Mouse (Mus musculus): ENCODE data around the gene Jmjd8. TPM values are rescaled to one million over a fixed set of nuclear protein-coding genes. Genes with fewer than 3 reads are reported as not detected.

Gene Jmjd8
- polyA plus RNA-seq, 1 experiment from 2014 or later = 60.6 TPM

GRCm38 (mm10) chr17:25843636-25844395, 15.1 kb downstream of the Jmjd8 start:
- Histone ChIP-seq H3K4me3 (peak overlapping the region; percentile 86), H3K9ac (peak overlapping the region; percentile 86), H3K4me2 (peak overlapping the region; percentile 95), H3K36me3 (peaks cover 68% of the 10 kb centered on the region), H3K27me3 (no peaks in the 10 kb centered on the region), H3K9me3 (no peaks in the 10 kb centered on the region), H3K4me1 (replicated peaks) (peaks cover 23% of the 10 kb centered on the region), H3K27ac (replicated peaks) (peak overlapping the region; percentile 69)
- ATAC-seq (ENCODE audit: low read depth) = peak; percentile 38
- 3% methylated on average over 38 of the region's 38 CpGs for WGBS

- peak within 1 kb of the TSS; percentile 95 for H3K4me2 ChIP-seq
- H3K27me3 ChIP-seq = no peaks in the 10 kb centered on the region
- ATAC-seq (ENCODE audit: low read depth) = peak; percentile 94
- peak within 1 kb of the TSS; percentile 86 for H3K4me3 ChIP-seq
- no peaks in the 10 kb centered on the region for H3K9me3 ChIP-seq
- WGBS = under 1% methylated on average over 21 of the region's 21 CpGs
- H3K36me3 ChIP-seq = peaks cover 68% of the 10 kb centered on the region
- peaks cover 18% of the 10 kb centered on the region for H3K4me1 ChIP-seq (replicated peaks)
- H3K27ac ChIP-seq (replicated peaks) = peak within 1 kb of the TSS; percentile 69
- H3K9ac ChIP-seq = peak within 1 kb of the TSS; percentile 86
Observed at GRCm38 (mm10) chr17:25844396-25844901, 15.8 kb downstream of the Jmjd8 start, which contains the start of gene Rhot2. Gene Rhot2 (minus strand): TSS chr17:25844851.

- no peak overlapping the region for H3K27ac ChIP-seq (replicated peaks)
- peaks cover 19% of the 10 kb centered on the region for H3K4me1 ChIP-seq (replicated peaks)
- WGBS = 90% methylated on average over 6 of the region's 6 CpGs
- H3K9ac ChIP-seq = peak overlapping the region; percentile 83
- no peaks in the 10 kb centered on the region for H3K9me3 ChIP-seq
- no peaks in the 10 kb centered on the region for H3K36me3 ChIP-seq
- H3K4me3 ChIP-seq = peak overlapping the region; percentile 68; the same call in 1 of the 2 replicates
- no peaks in the 10 kb centered on the region for H3K27me3 ChIP-seq
- H3K4me2 ChIP-seq = peak overlapping the region; percentile 88
- no peak for ATAC-seq (ENCODE audit: low read depth)
Observed at GRCm38 (mm10) chr17:25860229-25860628, 31.6 kb downstream of the Jmjd8 start.

- 4% methylated on average over 65 of the region's 65 CpGs for WGBS
- Histone ChIP-seq H3K36me3 (no peaks in the 10 kb centered on the region), H3K27me3 (no peaks in the 10 kb centered on the region), H3K4me1 (replicated peaks) (peaks cover 19% of the 10 kb centered on the region), H3K9ac (peak within 1 kb of the TSS; percentile 83), H3K27ac (replicated peaks) (peak within 1 kb of the TSS; percentile 90), H3K4me2 (peak within 1 kb of the TSS; percentile 88), H3K9me3 (no peaks in the 10 kb centered on the region), H3K4me3 (peak within 1 kb of the TSS; percentile 68)
- ATAC-seq (ENCODE audit: low read depth) = peak; percentile 94
Observed at GRCm38 (mm10) chr17:25860832-25861703, 32.4 kb downstream of the Jmjd8 start, which contains the start of gene Wdr90. Gene Wdr90 (minus strand): TSS chr17:25861501.

- Histone ChIP-seq H3K36me3 (no peaks in the 10 kb centered on the region), H3K27me3 (no peaks in the 10 kb centered on the region), H3K9ac (peak overlapping the region; percentile 83), H3K27ac (replicated peaks) (peak overlapping the region; percentile 90), H3K9me3 (no peaks in the 10 kb centered on the region), H3K4me2 (peak overlapping the region; percentile 88), H3K4me3 (peak overlapping the region; percentile 68), H3K4me1 (replicated peaks) (peaks cover 19% of the 10 kb centered on the region)
- 13% methylated on average over 6 of the region's 6 CpGs for WGBS
- ATAC-seq (ENCODE audit: low read depth) = peak; percentile 1; the same call in 1 of the 2 replicates
Observed at GRCm38 (mm10) chr17:25861704-25862612, 33.3 kb downstream of the Jmjd8 start.

GRCm38 (mm10) chr17:25863681-25864080, 35.0 kb downstream of the Jmjd8 start:
- Histone ChIP-seq H3K36me3 (no peaks in the 10 kb centered on the region), H3K4me1 (replicated peaks) (peaks cover 28% of the 10 kb centered on the region), H3K4me3 (no peak overlapping the region), H3K27ac (replicated peaks) (no peak overlapping the region), H3K27me3 (no peaks in the 10 kb centered on the region), H3K4me2 (no peak overlapping the region), H3K9me3 (no peaks in the 10 kb centered on the region), H3K9ac (no peak overlapping the region)
- no peak for ATAC-seq (ENCODE audit: low read depth)
- 92% methylated on average over 6 of the region's 6 CpGs for WGBS

- no peaks in the 10 kb centered on the region for H3K36me3 ChIP-seq
- no peak overlapping the region for H3K4me3 ChIP-seq
- H3K27ac ChIP-seq (replicated peaks) = no peak overlapping the region
- no peak for ATAC-seq (ENCODE audit: low read depth)
- H3K9ac ChIP-seq = no peak overlapping the region
- 92% methylated on average over 14 of the region's 14 CpGs for WGBS
- no peaks in the 10 kb centered on the region for H3K9me3 ChIP-seq
- peaks cover 33% of the 10 kb centered on the region for H3K4me1 ChIP-seq (replicated peaks)
- no peaks in the 10 kb centered on the region for H3K27me3 ChIP-seq
- H3K4me2 ChIP-seq = no peak overlapping the region
Observed at GRCm38 (mm10) chr17:25864311-25864710, 35.6 kb downstream of the Jmjd8 start.

- no peak overlapping the region for H3K4me3 ChIP-seq
- WGBS = 91% methylated on average over 11 of the region's 11 CpGs
- ATAC-seq (ENCODE audit: low read depth) = no peak
- H3K4me1 ChIP-seq (replicated peaks) = peaks cover 30% of the 10 kb centered on the region
- no peak overlapping the region for H3K9ac ChIP-seq
- H3K27ac ChIP-seq (replicated peaks) = no peak overlapping the region
- H3K9me3 ChIP-seq = no peaks in the 10 kb centered on the region
- H3K36me3 ChIP-seq = no peaks in the 10 kb centered on the region
- no peaks in the 10 kb centered on the region for H3K27me3 ChIP-seq
- H3K4me2 ChIP-seq = no peak overlapping the region
Observed at GRCm38 (mm10) chr17:25865288-25865687, 36.6 kb downstream of the Jmjd8 start.

GRCm38 (mm10) chr17:25866172-25866571, 37.5 kb downstream of the Jmjd8 start:
- no peak for ATAC-seq (ENCODE audit: low read depth)
- Histone ChIP-seq H3K4me3 (0 out of 2 replicates have a peak overlapping the region, but pooled peaks have one; percentile 0), H3K27me3 (no peaks in the 10 kb centered on the region), H3K36me3 (no peaks in the 10 kb centered on the region), H3K27ac (replicated peaks) (no peak overlapping the region), H3K4me1 (replicated peaks) (peaks cover 22% of the 10 kb centered on the region), H3K9me3 (no peaks in the 10 kb centered on the region), H3K9ac (no peak overlapping the region), H3K4me2 (no peak overlapping the region)
- WGBS = 97% methylated on average over 3 of the region's 3 CpGs

- Histone ChIP-seq H3K27me3 (no peaks in the 10 kb centered on the region), H3K9me3 (no peaks in the 10 kb centered on the region), H3K4me2 (peak overlapping the region; percentile 98), H3K4me3 (peak overlapping the region; percentile 76), H3K4me1 (replicated peaks) (peaks cover 14% of the 10 kb centered on the region), H3K27ac (replicated peaks) (no peak overlapping the region), H3K36me3 (no peaks in the 10 kb centered on the region), H3K9ac (peak overlapping the region; percentile 80)
- WGBS = 8% methylated on average over 7 of the region's 7 CpGs
- ATAC-seq (ENCODE audit: low read depth) = no peak
Observed at GRCm38 (mm10) chr17:25867509-25867835, 38.8 kb downstream of the Jmjd8 start.
